Mouse (Mus musculus) brain, embryonic 14.5 days (tissue): Measurements from ENCODE around the gene Sap18.

ENCODE experiments used
- CTCF ChIP-seq: fragments of 200-500 bp; IDR thresholded peaks from 2 replicates; pipeline ENCODE4 v1.5.1; 2012; ENCODE audit warnings: inconsistent platforms, mild to moderate bottlenecking, moderate library complexity, borderline replicate concordance; ENCODE audit not compliant: insufficient read depth, insufficient read length; ENCODE audit errors: extremely low read depth
- POLR2A ChIP-seq: fragments of 200-500 bp; IDR thresholded peaks from 2 replicates; pipeline ENCODE4 v1.6.1; 2012; ENCODE audit warnings: mild to moderate bottlenecking, inconsistent platforms, borderline replicate concordance; ENCODE audit not compliant: poor library complexity, insufficient read depth, insufficient read length, severe bottlenecking; ENCODE audit errors: extremely low read depth

DNA sequence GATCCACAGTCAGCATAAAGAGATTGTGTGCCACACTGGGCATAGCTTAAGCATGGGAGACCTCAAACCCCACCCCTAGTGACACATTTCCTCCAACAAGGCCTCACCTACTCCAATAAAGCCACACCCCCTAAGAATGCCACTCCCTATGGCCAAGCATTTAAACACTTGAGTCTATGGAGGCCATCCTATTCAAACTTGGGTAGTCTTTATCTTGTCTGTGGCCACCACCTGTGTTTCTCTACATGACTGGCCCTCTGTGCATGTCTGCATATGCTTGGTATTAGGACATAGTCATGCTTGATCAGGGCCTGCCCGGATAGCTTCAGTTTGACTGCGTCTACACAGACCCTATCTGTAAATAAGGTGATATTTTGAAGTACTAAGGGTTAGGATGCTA lies 42.3 kb upstream of the Sap18 start:
- no peak for TF ChIP-seq CTCF
- TF ChIP-seq POLR2A, result no peak
